Mouse (Mus musculus) ovary, postnatal 36 days (tissue): Measurements from ENCODE around the gene Zranb1.

Source experiments
- DNase-seq: peaks from one replicate; pipeline ENCODE4 v3.0.0; 2022; ENCODE audit warnings: low spot score, mixed read lengths

Gene Zranb1

GRCm38 (mm10) chr7:133002271-133002670 lies 71.3 kb downstream of the Zranb1 start:
- no peak for DNase-seq

GRCm38 (mm10) chr7:133003421-133003820 lies 72.5 kb downstream of the Zranb1 start:
- peak; percentile 70 for DNase-seq

GRCm38 (mm10) chr7:133005772-133006171 lies 74.8 kb downstream of the Zranb1 start:
- no peak for DNase-seq

GRCm38 (mm10) chr7:133007343-133007742 lies 76.4 kb downstream of the Zranb1 start:
- DNase-seq: peak; percentile 74

GRCm38 (mm10) chr7:133008663-133009062 lies 77.7 kb downstream of the Zranb1 start:
- DNase-seq: no peak

GRCm38 (mm10) chr7:133009676-133010075 lies 78.7 kb downstream of the Zranb1 start:
- DNase-seq: no peak

GRCm38 (mm10) chr7:133010477-133010876 lies 79.5 kb downstream of the Zranb1 start:
- DNase-seq: no peak

- no peak for DNase-seq
Observed at GRCm38 (mm10) chr7:133011191-133011590, 80.2 kb downstream of the Zranb1 start.

- DNase-seq: no peak
Observed at GRCm38 (mm10) chr7:133011611-133012010, 80.7 kb downstream of the Zranb1 start.

GRCm38 (mm10) chr7:133012637-133013366 lies 81.9 kb downstream of the Zranb1 start:
- DNase-seq: no peak

- no peak for DNase-seq
Observed at GRCm38 (mm10) chr7:133013923-133014322, 83.0 kb downstream of the Zranb1 start.

GRCm38 (mm10) chr7:133014631-133015030 lies 83.7 kb downstream of the Zranb1 start:
- DNase-seq: no peak

- DNase-seq: no peak
Observed at GRCm38 (mm10) chr7:133015416-133016070, 84.6 kb downstream of the Zranb1 start.

GRCm38 (mm10) chr7:133018961-133019360 lies 88.0 kb downstream of the Zranb1 start:
- DNase-seq: no peak

- DNase-seq: no peak
Observed at GRCm38 (mm10) chr7:133019481-133020020, 88.6 kb downstream of the Zranb1 start.

GRCm38 (mm10) chr7:133024694-133025093 lies 93.8 kb downstream of the Zranb1 start:
- no peak for DNase-seq

GRCm38 (mm10) chr7:133027930-133028329 lies 97.0 kb downstream of the Zranb1 start:
- no peak for DNase-seq

GRCm38 (mm10) chr7:133029004-133029403 lies 98.1 kb downstream of the Zranb1 start:
- no peak for DNase-seq

- no peak for DNase-seq
Observed at GRCm38 (mm10) chr7:133029496-133030047, 98.6 kb downstream of the Zranb1 start.

GRCm38 (mm10) chr7:133032589-133033203 lies 101.8 kb downstream of the Zranb1 start:
- peak; percentile 59 for DNase-seq

- DNase-seq: no peak
Observed at GRCm38 (mm10) chr7:133035901-133036300, 105.0 kb downstream of the Zranb1 start.
